Mouse (Mus musculus): ENCODE measurements at regions not wholly inside any gene's neighbourhood (a gene's known extent, or its start where the extent isn't known, plus 50 kb on each side); places are given as distances from the start of the nearest gene placed in this dataset.
A peak's percentile ranks its signal among the peaks of the same experiment; 100 is the strongest.

DNA sequence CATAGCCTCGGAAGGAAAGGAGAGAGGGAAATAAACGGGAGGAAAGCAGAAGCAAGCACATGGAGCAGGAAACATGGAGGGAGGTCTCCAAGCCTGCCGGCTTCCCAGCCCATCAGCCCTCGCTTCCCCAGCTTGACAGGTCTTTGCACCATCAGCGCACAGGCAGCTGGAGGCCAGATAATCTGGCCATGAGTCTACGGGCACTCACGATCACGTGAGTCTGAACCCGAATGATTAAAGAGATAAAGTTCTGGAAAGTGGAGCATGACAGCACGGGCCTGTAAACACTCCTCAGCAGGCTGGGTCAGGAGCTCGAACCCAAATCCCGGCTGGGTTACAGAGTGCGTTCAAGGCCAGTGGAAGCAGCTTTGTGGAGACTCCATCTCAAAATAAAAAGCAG is 50.4 kb upstream of the Phc1 start (continued):
- TF ChIP-seq GABPA (IDR thresholded peaks at IDR 0.05; ENCODE audit: low read depth, low read length) (no peak), TAL1 (IDR thresholded peaks at IDR 0.05; ENCODE audit: low read length) (0 out of 2 replicates have a peak, but pooled peaks have one; percentile 8), CHD1 (IDR thresholded peaks at IDR 0.05; ENCODE audit: low read depth, low read length) (no peak), TCF12 (IDR thresholded peaks at IDR 0.05; ENCODE audit: low read depth, low read length) (no peak; the same call in 1 of the 2 replicates), USF1 (IDR thresholded peaks at IDR 0.05; ENCODE audit: low read depth, low read length) (peak; percentile 90), EP300 (IDR thresholded peaks at IDR 0.05; ENCODE audit: low read depth in 1 of 2, low read length in 2 of 2) (peak; percentile 15 to 66; a peak in 3 of 4 replicates), ZC3H11A (IDR thresholded peaks at IDR 0.05; ENCODE audit: low read depth, low read length) (no peak), USF2 (IDR thresholded peaks at IDR 0.05; ENCODE audit: borderline replicate concordance in 1 of 2, insufficient read depth in 1 of 2, low read depth in 1 of 2, low read length in 2 of 2) (0 out of 4 replicates have a peak, but pooled peaks of 1 of the 2 experiments have one; percentile 50), MAX (IDR thresholded peaks at IDR 0.05; ENCODE audit: low read length) (peak; percentile 86), POLR2AphosphoS5 (IDR thresholded peaks at IDR 0.05; ENCODE audit: borderline replicate concordance, low read depth, low read length) (no peak), NELFE (IDR thresholded peaks at IDR 0.05; ENCODE audit: low read depth, low read length) (no peak), MXI1 (IDR thresholded peaks at IDR 0.05; ENCODE audit: low read depth, low read length) (peak; percentile 71; the same call in 1 of the 2 replicates), HCFC1 (IDR thresholded peaks at IDR 0.05; ENCODE audit: low read depth, low read length) (no peak), ZKSCAN1 (IDR thresholded peaks at IDR 0.05; ENCODE audit: low read depth, low read length) (no peak), ZMIZ1 (IDR thresholded peaks at IDR 0.05; ENCODE audit: low read depth, low read length) (no peak), ETS1 (IDR thresholded peaks at IDR 0.05; ENCODE audit: low read depth, low read length) (peak; percentile 94), MYB (IDR thresholded peaks at IDR 0.05; ENCODE audit: low read depth, low read length) (no peak), SIN3A (IDR thresholded peaks at IDR 0.05; ENCODE audit: low read length) (peak; percentile 63; the same call in 1 of the 2 replicates), ZNF384 (IDR thresholded peaks at IDR 0.05; ENCODE audit: low read depth, low read length) (no peak), POLR2AphosphoS2 (IDR thresholded peaks at IDR 0.05; ENCODE audit: low read length) (no peak), RAD21 (IDR thresholded peaks at IDR 0.05; ENCODE audit: low read depth, low read length) (no peak), UBTF (IDR thresholded peaks at IDR 0.05; ENCODE audit: borderline replicate concordance, insufficient read depth, low read depth, low read length) (no peak), CTCF (IDR thresholded peaks at IDR 0.05 in 2 of 3, conservative IDR thresholded peaks at IDR 0.05 in 1 of 3; ENCODE audit: control insufficient read depth in 1 of 3, insufficient read depth in 1 of 3, low read depth in 2 of 3, low read length in 3 of 3, poor library complexity in 1 of 3, severe bottlenecking in 1 of 3) (no peak), POLR2A (IDR thresholded peaks at IDR 0.05; ENCODE audit: control insufficient read depth in 1 of 2, insufficient read depth in 1 of 2, low read depth in 1 of 2, low read length in 2 of 2, poor library complexity in 1 of 2) (no peak; a peak in 1 of 4 replicates), CHD2 (IDR thresholded peaks at IDR 0.05; ENCODE audit: low read length) (no peak)
